Comparison of ENCODE assay signal across 28 mouse cellular contexts in genomic region chr5:134268751-134269150, GRCm38 (mm10). TPM values are rescaled to one million over a fixed set of nuclear protein-coding genes. Genes with fewer than 3 reads are reported as not detected.
DNase-seq lines count a peak whose midpoint lies in the region; ATAC-seq and TF ChIP-seq lines count a peak whose summit lies in the region.
"Had no signal": no experiment of that assay in that cellular context is flagged by ENCODE, and none has a peak within 500 bp of the region (broad histone marks: within the 10 kb centered on the region; RNA-seq: fewer than 3 reads in every experiment).

No protein-coding gene starts in this region.

- no peaks in the 10 kb centered on the region for H3K9me3 ChIP-seq in forebrain, embryonic 12.5 days
- H3K9me3 ChIP-seq: embryonic facial prominence, embryonic 10.5 days; embryonic facial prominence, embryonic 13.5 days; forebrain, embryonic 13.5 days; hindbrain, embryonic 10.5 days; hindbrain, embryonic 13.5 days had no signal

- H3K9ac ChIP-seq in forebrain, embryonic 12.5 days = no peak overlapping the region
- H3K9ac ChIP-seq: embryonic facial prominence, embryonic 13.5 days; forebrain, embryonic 13.5 days; hindbrain, embryonic 13.5 days had no signal

- peaks cover 59% of the 10 kb centered on the region for H3K4me1 ChIP-seq in thymus, adult 2 months (replicated peaks; ENCODE audit: control insufficient read depth, insufficient read depth, low read length)
- H3K4me1 ChIP-seq in forebrain, embryonic 12.5 days = no peaks in the 10 kb centered on the region
- H3K4me1 ChIP-seq: embryonic facial prominence, embryonic 13.5 days; forebrain, embryonic 13.5 days; hindbrain, embryonic 10.5 days; hindbrain, embryonic 13.5 days had no signal

- H3K4me3 ChIP-seq in layer of hippocampus, adult 2 months = no peak overlapping the region
- H3K4me3 ChIP-seq in thymus, adult 2 months (ENCODE audit: control insufficient read depth, insufficient read depth, low read length) = no peak overlapping the region
- H3K4me3 ChIP-seq in forebrain, embryonic 12.5 days (replicated peaks) = no peak overlapping the region
- H3K4me3 ChIP-seq: embryonic facial prominence, embryonic 10.5 days; embryonic facial prominence, embryonic 13.5 days; erythroblast, embryonic 14.5 days; forebrain, embryonic 13.5 days; hindbrain, embryonic 10.5 days; hindbrain, embryonic 13.5 days had no signal

- H3K36me3 ChIP-seq in thymus, adult 2 months (ENCODE audit: control insufficient read depth, insufficient read depth, low read length) = peaks cover 29% of the 10 kb centered on the region
- H3K36me3 ChIP-seq in forebrain, embryonic 12.5 days (replicated peaks) = peaks cover 97% of the 10 kb centered on the region

- H3K4me2 ChIP-seq in forebrain, embryonic 12.5 days = no peak overlapping the region
- H3K4me2 ChIP-seq: embryonic facial prominence, embryonic 13.5 days; forebrain, embryonic 13.5 days; heart, embryonic 11.5 days; hindbrain, embryonic 13.5 days had no signal

- WGBS in thymus, adult 2 months = 88% methylated on average over 8 of the region's 8 CpGs
- WGBS in forebrain, embryonic 12.5 days = 93% methylated on average over 8 of the region's 8 CpGs

- no peaks in the 10 kb centered on the region for H3K27me3 ChIP-seq in thymus, adult 2 months (ENCODE audit: control insufficient read depth, insufficient read depth, low read length)
- H3K27me3 ChIP-seq in forebrain, embryonic 12.5 days = no peaks in the 10 kb centered on the region
- H3K27me3 ChIP-seq: embryonic facial prominence, embryonic 13.5 days; forebrain, embryonic 13.5 days; hindbrain, embryonic 13.5 days had no signal

- H3K27ac ChIP-seq in layer of hippocampus, adult 2 months = peak overlapping the region; percentile 48; the same call in 1 of the 2 replicates
- peak overlapping the region; percentile 83 for H3K27ac ChIP-seq in thymus, adult 2 months (ENCODE audit: control insufficient read depth, insufficient read depth, low read length)
- H3K27ac ChIP-seq in forebrain, embryonic 12.5 days = no peak overlapping the region
- H3K27ac ChIP-seq: embryonic facial prominence, embryonic 10.5 days; embryonic facial prominence, embryonic 13.5 days; forebrain, embryonic 13.5 days; hindbrain, embryonic 10.5 days; hindbrain, embryonic 13.5 days had no signal

- no peak for TF ChIP-seq POLR2A in thymus, adult 2 months (IDR thresholded peaks at IDR 0.05; ENCODE audit: control insufficient read depth, extremely low read depth, insufficient read depth, low read length, poor library complexity)

- DNase-seq in layer of hippocampus, adult 2 months (ENCODE audit: low spot score in 2 of 2) = no peak
- DNase-seq in layer of hippocampus, postnatal 25 days (ENCODE audit: extremely low spot score in 1 of 2, low spot score in 1 of 2) = no peak
- DNase-seq in thymus, adult 2 months = no peak
- no peak for DNase-seq in thymus, adult 18-20 months
- DNase-seq in brain, adult 2 months (ENCODE audit: low read depth, low spot score) = peak; percentile 42
- peak; percentile 54 for DNase-seq in naive thymus-derived CD4-positive, alpha-beta T cell, adult 2 months (ENCODE audit: low read depth)
- DNase-seq in kidney, postnatal 36 days = no peak
- DNase-seq: adrenal gland, adult 2 months; adrenal gland, postnatal 14 days; cerebellum, adult 11-12 months; cerebellum, adult 8-10 months; cerebellum, postnatal 10 days; cerebellum, postnatal 36 days; embryo, embryonic 11 days; gastrocnemius, postnatal 10 days; gastrocnemius, postnatal 36 days; heart, postnatal 10 days; heart, postnatal 36 days had no signal

- ATAC-seq in forebrain, embryonic 12.5 days (ENCODE audit: low FRiP score) = no peak
- ATAC-seq: forebrain, embryonic 13.5 days; forebrain, embryonic 16.5 days; hindbrain, embryonic 16.5 days had no signal

- TF ChIP-seq CTCF in layer of hippocampus, adult 2 months (conservative IDR thresholded peaks at IDR 0.05) = no peak
- no peak for TF ChIP-seq CTCF in thymus, adult 2 months (IDR thresholded peaks at IDR 0.05; ENCODE audit: borderline replicate concordance, control insufficient read depth, extremely low read depth, insufficient read depth, low read length, poor library complexity)

RNA-seq across cellular contexts. Expression of gene Ncf1, which starts 39.3 kb away (rescaled TPM):
- 1 to 10 TPM; 7.2 to 9.0 TPM for total RNA-seq in layer of hippocampus, adult 2 months (2021)
- total RNA-seq in layer of hippocampus, postnatal 25 days (2021) = 1 to 10 TPM; 5.5 to 7.8 TPM
- 28.6 and 35.9 TPM in 2 replicates for polyA plus RNA-seq in thymus, adult 2 months (2012; rRNA removed)
- 1.4 and 2.0 TPM in 2 replicates for polyA plus RNA-seq in forebrain, embryonic 12.5 days (2016; fragmentation: Nextera tagmentation; extraction: Ambion mirVana)

RNA-seq across cellular contexts. Expression of gene Gtf2i, which starts 45.8 kb away (rescaled TPM):
- 100 to 1,000 TPM; 222 to 227 TPM for total RNA-seq in layer of hippocampus, adult 2 months (2021)
- 100 to 1,000 TPM; 216 to 223 TPM for total RNA-seq in layer of hippocampus, postnatal 25 days (2021)
- 131 and 136 TPM in 2 replicates for polyA plus RNA-seq in thymus, adult 2 months (2012; rRNA removed)
- polyA plus RNA-seq in forebrain, embryonic 12.5 days (2016; fragmentation: Nextera tagmentation; extraction: Ambion mirVana) = 245 and 247 TPM in 2 replicates

Comparison
In these comparisons a context has a peak if more than half of its experiments do, and no peak if none do; other contexts are left out.
1. DNase-seq: peak in brain, adult 2 months (single experiment) and naive thymus-derived CD4-positive, alpha-beta T cell, adult 2 months (single experiment); none in layer of hippocampus, adult 2 months (0 of 2), layer of hippocampus, postnatal 25 days (0 of 2), thymus, adult 2 months (single experiment), thymus, adult 18-20 months (0 of 2) and kidney, postnatal 36 days (0 of 2).